Mouse (Mus musculus) urinary bladder, postnatal 25 days (tissue): ENCODE results near the gene Lrrc46.
A peak's percentile ranks its signal among the peaks of the same experiment; 100 is the strongest.

Experiments used
- DNase-seq: peaks from one replicate; pipeline ENCODE4 v3.0.0; 2022; ENCODE audit warnings: low spot score

Lrrc46 gene

DNA sequence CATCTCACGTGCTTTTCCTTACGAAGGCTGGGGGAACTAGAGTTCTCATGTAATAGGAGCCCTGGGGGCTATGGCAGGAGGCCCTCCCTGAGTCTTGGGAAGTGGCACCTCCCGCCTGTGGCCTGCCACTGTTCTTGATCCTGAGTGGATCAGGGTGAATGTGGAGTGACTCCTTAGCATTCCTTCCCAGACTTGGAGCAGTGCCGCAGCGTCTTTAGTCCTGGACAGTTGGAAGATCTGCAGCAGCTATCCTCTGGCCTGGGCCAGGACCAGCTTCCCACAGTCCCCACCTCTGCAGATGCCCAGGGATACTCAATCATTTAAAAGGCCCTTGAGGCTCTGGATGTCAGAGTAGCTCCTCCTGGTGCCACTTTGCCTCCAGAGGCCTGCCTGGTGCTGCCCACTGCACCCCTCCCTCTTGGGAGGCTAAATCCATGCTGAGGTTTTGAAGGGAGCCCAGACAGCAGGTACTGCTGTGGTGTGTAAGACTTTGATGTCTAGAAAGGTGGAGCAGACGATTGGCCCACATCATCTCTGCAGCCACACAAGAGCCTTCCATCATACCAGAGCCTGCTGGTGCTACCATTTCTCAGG, 8.4 kb upstream of the Lrrc46 start:
- DNase-seq, result no peak

- DNase-seq, result no peak
Observed at GRCm38 (mm10) chr11:97048090-97048650, 7.0 kb upstream of the Lrrc46 start.

- no peak for DNase-seq
Observed at GRCm38 (mm10) chr11:97045861-97046260, 4.7 kb upstream of the Lrrc46 start.

DNA sequence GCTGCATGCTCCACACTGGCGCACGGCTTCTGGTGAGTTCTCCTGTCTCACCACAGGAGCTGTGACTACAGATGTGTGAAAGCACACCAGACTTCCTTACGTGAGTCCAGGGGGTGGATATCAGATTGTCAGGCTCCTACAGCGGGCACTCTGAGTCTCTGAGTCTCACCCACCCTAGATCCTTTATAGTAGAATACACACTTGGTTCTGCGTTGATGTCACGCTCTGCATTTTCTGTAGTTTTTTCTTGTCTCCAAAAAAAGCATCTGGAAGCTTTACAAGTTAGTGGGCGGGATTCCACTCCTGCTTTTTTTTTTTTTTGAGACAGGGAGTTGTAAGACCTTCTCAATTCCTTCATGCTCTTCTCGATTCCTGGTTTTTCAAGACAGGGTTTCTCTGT, 3.7 kb upstream of the Lrrc46 start:
- no peak for DNase-seq

DNA sequence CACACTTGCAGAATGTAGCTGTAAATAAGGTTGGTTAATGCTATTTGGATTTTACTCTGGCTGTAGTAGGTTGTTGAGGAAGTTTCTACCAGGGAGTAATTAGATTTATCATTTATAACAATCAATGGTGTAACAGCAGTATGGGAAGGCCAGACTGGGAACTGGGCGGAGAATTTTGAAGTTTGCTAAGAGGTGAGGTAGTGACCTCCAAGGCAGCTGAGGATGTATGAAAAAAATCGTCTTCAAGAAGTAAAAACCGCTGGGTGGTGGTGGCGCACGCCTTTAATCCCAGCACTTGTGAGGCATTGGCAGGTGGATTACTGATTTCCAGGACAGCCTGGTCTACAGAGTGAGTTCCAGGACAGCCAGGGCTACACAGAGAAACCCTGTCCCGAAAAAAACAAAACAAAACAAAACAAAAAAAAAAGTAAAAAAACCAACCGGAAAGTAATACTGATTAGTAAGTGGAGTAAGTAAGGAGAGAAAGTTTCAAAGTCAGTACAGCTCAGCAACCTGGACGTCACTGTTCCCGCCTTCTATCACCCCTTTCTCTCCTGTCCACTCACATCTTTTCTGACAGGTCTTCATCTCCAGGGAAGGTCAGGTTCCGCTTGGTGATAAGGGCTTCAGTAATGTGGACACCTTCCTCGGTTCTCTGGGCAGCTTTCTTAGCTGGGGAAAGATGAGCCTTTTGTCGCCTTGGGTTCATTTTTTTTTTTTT, 746 bp downstream of the Lrrc46 start:
- DNase-seq, result no peak

DNA sequence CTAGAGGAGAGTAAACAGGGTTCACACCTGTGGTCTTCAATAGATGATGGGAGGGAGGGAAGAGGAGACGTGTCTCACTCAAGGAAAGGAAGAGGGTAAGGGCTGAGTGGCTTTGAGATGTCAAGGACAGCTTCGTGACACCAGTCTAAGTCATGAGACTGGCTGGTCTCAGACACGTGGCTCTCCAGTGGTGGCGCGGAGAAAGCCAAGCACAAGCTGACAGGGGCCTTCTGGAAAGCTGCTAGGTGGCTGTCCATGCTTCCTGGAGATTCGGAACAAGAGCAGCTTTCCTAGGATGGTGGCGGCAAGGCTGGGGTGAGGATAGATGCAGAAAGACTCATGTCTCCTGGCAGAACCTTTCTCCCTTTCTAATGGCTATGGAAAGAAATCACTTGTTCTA, 2.3 kb downstream of the Lrrc46 start:
- no peak for DNase-seq

GRCm38 (mm10) chr11:97036141-97036540, 5.1 kb downstream of the Lrrc46 start:
- no peak for DNase-seq

DNA sequence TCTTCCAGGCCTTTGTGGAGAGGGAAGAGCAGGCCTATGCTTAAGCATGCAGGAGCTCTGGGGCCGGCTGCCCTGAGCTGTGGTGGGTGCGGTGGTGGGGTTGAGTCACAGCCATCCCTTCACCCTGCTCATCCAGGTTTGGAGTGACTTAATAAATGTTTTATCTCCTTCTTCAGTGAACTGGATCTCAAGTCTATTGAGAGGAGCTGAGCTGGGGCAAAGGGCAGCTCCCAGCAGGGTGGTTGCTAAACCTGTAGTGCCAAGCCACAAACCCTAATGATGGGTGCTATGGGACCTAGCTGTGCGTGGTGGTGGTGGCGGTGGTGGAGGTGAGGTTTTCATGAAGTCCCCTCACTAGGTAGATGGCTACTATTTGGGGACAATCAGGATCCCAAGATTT, 7.4 kb downstream of the Lrrc46 start:
- no peak for DNase-seq

GRCm38 (mm10) chr11:97032499-97032898, 8.7 kb downstream of the Lrrc46 start:
- DNase-seq, result no peak

DNA sequence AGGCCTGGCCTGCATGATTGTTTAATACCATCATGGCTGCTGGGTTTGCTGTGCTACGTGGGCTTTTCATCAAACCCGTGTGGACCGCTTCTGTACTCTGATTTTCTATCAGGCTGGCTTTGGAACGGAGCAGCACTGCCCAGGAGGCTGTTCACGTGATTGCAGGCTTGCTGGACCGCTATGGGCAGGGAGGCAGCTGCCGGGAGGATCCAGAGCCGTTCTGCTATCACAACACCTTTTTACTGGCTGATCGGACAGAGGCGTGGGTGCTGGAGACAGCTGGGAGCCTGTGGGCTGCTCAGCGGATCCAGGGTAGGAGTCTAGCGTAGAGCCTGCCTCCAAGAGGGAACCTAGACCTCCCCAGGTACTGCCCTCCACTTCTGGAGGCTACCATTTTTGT, 9.2 kb downstream of the Lrrc46 start:
- no peak for DNase-seq

- DNase-seq, result no peak
Observed at GRCm38 (mm10) chr11:97030426-97030825, 10.8 kb downstream of the Lrrc46 start.

DNA sequence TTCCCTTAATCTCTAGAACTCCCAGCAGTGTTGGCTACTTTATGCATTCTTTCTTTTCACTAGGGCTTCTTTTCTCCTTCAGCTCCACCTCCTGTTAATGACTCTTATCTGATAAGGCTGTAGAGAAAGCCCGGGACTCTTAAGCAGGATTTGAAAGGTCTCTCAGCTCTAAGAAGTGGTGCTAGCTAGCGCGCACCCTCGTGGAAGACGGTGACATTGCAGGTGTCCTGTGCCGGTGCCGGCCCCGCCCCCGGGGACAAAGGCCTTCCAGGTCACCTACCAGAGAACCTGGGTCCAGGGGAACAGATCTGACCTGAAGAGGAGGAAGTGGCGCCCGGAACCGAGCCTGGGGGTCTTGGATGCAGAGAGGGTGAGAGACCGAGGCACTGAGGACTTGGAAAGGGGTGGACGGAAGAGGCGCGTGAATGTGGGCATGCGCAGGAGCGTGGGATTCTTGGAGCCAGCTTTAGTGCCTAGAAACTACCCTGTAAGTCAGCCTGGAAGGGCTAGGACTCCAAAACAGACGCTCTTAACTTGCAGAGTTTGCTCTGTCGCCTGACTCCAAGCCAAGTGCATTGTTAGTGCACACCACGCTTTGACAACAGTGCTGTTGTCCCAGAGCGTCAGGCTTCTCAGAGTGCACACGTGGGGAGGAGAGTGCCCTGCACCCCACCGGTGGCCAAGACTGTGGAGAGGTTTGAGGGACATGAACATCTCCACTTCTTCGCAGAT, 11.4 kb downstream of the Lrrc46 start, which contains the start of gene Scrn2:
Gene Scrn2 (plus strand): TSS at position 253 of the 732 bp plus-strand sequence.
- peak; percentile 81 for DNase-seq

DNA sequence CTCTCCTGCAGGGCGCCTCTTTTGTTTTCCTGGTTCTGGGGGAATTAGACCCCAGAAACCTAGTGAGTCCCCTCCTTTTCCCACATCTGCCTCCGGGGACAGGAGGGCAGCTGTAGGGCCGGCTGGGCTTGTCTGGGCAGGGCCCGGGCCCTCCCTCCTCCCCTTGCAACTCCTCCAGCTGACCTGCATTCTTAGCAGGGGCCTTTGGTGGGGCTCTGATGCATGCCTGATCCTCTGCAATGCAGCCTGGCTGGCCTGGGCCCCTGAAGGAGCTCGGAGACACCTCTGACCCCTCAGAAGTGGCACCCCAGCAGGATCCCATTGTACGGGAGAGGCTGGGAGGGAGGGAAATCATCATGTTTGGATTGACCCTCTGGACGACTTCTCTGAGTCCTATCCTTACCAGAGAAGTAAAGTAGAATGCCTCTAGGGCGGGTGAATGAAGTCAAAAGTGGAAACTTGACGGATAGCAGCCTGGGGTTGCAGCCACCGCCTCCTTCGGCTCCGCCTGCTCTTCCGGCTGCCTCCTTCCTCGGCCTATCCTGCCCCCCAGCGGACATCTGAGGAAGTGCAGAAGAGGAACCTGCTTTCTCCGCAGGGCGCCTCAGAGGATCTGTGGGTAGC, 15.4 kb downstream of the Lrrc46 start:
- peak; percentile 83 for DNase-seq

DNA sequence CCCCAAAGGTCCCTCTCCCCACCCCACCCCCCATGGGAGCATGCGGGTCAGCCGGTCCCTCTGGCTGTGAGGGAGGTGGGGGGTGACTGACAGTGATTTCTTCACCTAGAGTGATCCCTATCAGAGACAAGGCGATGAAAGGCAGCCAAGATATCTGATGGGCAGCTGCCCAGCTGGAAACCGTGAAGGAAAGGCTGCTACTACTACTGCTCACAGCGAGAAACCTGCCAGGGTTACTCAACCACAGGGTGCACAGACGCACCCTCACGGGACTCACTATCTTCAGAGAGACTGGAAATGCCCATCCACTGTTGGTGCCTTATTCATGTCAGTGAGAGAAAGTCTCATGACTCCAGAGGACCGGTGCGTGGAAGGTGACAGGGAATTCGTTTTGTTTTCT, 16.2 kb downstream of the Lrrc46 start:
- peak; percentile 46 for DNase-seq

DNA sequence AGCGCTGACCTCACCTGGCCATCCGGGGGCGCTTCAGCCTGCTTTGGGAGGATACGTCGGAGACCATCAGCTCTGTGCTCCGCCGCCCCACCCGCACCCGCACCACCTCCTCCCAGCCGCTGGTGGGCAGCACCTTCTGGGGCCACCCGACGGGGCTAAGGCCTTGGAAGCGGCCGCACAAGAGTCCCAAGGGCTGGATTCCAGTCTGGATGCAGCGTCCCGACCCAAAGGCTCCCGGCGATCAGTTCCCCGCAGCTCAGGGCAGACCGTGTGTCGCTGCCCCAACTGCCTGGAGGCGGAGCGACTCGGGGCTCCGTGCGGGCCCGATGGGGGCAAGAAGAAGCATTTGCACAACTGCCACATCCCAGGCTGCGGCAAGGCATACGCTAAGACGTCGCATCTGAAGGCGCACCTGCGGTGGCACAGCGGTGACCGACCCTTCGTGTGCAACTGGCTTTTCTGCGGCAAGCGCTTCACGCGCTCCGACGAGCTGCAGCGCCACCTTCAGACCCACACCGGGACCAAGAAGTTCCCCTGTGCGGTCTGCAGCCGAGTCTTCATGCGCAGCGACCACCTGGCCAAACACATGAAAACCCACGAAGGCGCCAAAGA, 19.2 kb downstream of the Lrrc46 start:
- peak; percentile 70 for DNase-seq

- no peak for DNase-seq
Observed at GRCm38 (mm10) chr11:97021121-97021765, 20.0 kb downstream of the Lrrc46 start.

GRCm38 (mm10) chr11:97019345-97019708, 21.9 kb downstream of the Lrrc46 start:
- DNase-seq, result no peak

GRCm38 (mm10) chr11:97018583-97019344, 22.4 kb downstream of the Lrrc46 start:
- DNase-seq, result peak; percentile 60

GRCm38 (mm10) chr11:97017696-97018582, 23.3 kb downstream of the Lrrc46 start:
- no peak for DNase-seq
